Mouse (Mus musculus): ENCODE data around the gene Sgms1. TPM values are rescaled to one million over a fixed set of nuclear protein-coding genes. Genes with fewer than 3 reads are reported as not detected.
"Not testable (repeated sequence)": the region's sequence is repeated elsewhere in the genome, so short reads cannot be mapped to it uniquely, and the experiment has no call there.

Gene Sgms1
- total RNA-seq, 2 experiments from 2014 or later, result 45.3 to 46.0 TPM

DNA sequence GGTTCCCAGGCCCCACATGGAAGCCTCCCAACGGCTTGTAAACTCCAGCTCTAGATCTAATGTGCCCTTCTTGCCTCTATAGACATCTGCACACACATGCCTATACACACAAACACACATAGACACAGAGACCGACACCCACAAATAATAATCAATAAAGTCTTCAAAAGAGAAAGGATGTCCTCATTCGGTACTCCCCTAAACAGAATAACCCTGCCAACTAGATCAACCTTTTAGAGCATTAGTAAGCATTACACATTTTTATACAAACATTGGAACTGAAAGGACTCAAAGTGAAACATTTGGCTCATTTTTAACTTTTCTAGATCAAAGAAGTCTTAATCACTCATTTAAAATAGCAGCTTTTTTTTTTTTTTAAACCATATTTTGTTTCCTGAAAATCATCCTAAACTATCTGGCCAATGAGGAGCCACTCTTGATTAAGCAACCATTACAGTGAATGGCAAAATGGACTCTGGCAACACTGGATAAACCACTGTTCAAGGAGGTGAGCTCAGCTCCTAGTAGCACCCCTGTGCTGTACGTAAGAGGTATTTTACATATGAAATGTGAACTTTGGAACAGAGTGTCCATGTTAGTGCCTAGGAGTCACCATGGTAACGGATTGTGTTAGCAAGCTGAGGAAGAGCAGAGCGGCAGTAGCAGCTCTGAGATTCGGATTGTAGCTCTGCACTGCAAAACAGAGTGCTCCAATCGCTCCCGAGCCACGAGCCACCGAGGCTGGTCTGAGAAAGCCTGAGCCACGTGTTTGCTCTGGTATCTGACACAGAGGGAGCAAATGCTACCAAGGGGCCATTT is 30.6 kb downstream of the Sgms1 start:
- no peak for DNase-seq (ENCODE audit: low spot score in 2 of 2)

GRCm38 (mm10) chr19:32358011-32358410 is 31.5 kb downstream of the Sgms1 start:
- DNase-seq (ENCODE audit: low spot score in 2 of 2), result not testable (repeated sequence)

- no peak for DNase-seq (ENCODE audit: low spot score in 2 of 2)
Measured at GRCm38 (mm10) chr19:32356166-32356565, 33.3 kb downstream of the Sgms1 start.

GRCm38 (mm10) chr19:32353447-32353846 is 36.1 kb downstream of the Sgms1 start:
- no peak for DNase-seq (ENCODE audit: low spot score in 2 of 2)

- DNase-seq (ENCODE audit: low spot score in 2 of 2), result no peak
Measured at GRCm38 (mm10) chr19:32348955-32349654, 40.4 kb downstream of the Sgms1 start.

GRCm38 (mm10) chr19:32347491-32347890 is 42.0 kb downstream of the Sgms1 start:
- DNase-seq (ENCODE audit: low spot score in 2 of 2), result no peak

GRCm38 (mm10) chr19:32346624-32347341 is 42.7 kb downstream of the Sgms1 start:
- no peak for DNase-seq (ENCODE audit: low spot score in 2 of 2)

- DNase-seq (ENCODE audit: low spot score in 2 of 2), result no peak
Measured at GRCm38 (mm10) chr19:32346176-32346575, 43.3 kb downstream of the Sgms1 start.

- no peak for DNase-seq (ENCODE audit: low spot score in 2 of 2)
Measured at GRCm38 (mm10) chr19:32345181-32345745, 44.3 kb downstream of the Sgms1 start.

DNA sequence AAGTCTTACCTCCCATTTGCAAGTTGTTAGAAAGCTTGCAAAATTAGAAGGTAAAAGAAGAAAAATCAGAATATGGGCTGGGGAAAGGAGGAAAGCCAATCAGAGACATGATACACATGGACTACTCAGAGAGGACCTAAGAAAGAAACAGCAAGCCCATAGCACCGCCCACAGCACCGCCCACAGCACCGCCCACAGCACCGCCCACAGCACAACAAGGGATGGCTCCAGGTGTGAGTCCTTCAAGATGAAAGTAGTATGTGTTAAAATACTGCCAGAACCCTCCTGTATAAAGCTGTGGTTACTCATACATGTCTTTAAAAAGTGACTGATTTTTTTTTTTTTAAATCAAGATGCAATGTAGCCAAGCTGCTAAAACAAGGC is 44.8 kb downstream of the Sgms1 start:
- no peak for DNase-seq (ENCODE audit: low spot score in 2 of 2)

GRCm38 (mm10) chr19:32343937-32344737 is 45.4 kb downstream of the Sgms1 start:
- no peak for DNase-seq (ENCODE audit: low spot score in 2 of 2)

DNA sequence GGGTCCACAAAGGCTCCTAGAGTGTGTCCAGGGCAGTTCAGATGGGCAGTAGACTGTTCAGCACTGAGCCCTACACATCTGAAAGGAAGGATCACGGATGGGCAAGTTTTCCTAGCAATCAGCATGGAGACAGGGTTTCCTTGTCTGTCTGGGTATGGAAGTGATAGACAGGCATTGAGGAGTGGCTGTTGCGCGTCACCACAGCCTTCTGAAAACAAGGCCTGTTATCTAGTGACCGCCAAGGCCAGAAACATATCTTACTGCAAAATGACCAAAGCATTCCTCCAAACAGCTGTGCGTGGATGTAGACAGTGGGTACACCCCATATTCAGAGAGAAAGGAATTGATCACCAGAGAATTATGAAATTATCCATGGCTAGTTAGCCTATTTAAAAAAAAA is 47.1 kb downstream of the Sgms1 start:
- no peak for DNase-seq (ENCODE audit: low spot score in 2 of 2)

- no peak for DNase-seq (ENCODE audit: low spot score in 2 of 2)
Measured at GRCm38 (mm10) chr19:32341091-32341490, 48.4 kb downstream of the Sgms1 start.

DNA sequence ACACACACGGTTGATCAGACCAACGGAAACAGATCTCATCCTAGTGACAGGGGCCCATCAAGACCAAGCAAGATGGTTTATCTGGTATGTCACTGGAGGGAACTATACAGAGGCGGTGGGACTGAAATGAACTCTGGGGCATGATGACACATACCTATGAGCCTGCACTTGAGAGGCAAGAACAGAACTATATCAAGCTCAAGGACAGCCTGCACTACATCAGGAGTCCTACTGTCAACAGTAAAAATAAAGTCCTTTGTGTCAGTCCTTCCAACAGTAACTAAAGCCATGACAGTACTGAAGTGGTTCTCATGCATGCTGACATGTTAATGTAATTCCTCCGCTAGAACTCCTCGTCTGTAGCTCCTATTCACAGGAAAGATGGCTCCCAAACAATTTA is 49.3 kb downstream of the Sgms1 start:
- DNase-seq (ENCODE audit: low spot score in 2 of 2), result no peak

DNA sequence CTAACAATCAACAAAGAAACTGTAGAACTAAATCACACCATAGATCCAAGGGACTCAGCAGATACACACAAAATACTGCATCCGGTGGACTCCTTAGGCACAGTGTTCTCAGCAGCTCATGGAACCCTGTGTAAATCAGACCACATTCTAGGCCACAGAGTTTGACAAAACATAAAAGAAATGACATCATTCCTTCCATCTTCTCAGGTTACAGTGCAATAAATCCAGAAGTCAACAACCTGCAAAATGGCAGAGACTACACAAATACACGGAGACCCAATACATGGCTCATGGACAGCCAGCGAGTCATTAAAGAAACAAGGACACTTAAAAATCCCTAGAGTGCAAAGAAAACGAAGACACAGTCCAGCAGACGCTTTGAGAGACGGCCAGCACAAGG is 51.8 kb downstream of the Sgms1 start:
- no peak for DNase-seq (ENCODE audit: low spot score in 2 of 2)

- DNase-seq (ENCODE audit: low spot score in 2 of 2), result no peak
Measured at GRCm38 (mm10) chr19:32334751-32335150, 54.8 kb downstream of the Sgms1 start.

GRCm38 (mm10) chr19:32333544-32333943 is 56.0 kb downstream of the Sgms1 start:
- no peak for DNase-seq (ENCODE audit: low spot score in 2 of 2)

DNA sequence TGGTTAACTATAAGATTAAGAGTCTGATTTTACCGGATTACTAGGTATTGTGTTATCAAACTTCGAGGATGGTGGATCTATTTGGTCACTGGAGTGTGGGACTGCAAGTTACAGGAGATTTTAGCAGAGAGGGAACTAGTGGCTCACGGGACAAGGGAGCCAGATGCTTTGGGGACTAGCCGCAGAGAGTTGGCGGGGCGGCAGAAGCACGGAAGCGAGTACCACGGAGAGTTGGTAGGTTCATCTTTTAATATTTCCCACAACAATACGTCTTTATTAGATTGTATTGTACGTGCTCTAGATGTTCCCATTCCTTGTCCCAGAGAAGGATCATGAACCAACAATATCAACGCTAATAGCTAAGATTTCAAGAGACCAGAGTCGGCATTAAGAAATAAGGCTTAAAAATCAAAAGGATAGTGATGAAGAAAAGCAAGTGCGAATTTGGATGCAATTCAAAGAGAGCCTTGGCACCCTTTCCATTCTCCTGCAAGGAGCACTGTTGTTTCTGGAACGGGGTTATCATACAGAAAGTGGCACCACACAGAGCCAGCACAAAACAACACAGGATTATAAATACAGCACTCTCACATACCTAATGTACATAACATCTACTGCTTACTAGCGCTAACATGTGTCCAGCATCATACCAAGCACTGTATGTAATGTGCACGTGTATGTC is 56.6 kb downstream of the Sgms1 start:
- no peak for DNase-seq (ENCODE audit: low spot score in 2 of 2)

DNA sequence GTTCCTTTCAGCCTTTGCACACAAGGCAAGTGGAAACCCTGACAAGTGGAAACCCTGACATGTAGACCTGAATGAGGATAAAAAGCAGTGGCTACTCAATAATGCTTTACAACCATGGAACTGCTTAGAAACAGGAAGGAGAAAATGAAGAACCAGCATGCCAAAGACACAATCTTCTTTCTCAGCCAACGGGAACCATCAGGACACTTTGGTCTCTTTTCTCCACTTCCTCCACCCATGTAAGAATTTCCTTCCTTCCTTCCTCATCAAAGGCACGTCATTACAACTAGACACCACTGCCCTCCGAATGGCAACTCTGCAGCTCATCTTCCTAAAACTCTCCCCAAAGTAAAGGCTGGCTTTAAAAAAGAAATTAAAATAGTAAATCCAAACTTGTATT is 59.3 kb downstream of the Sgms1 start:
- DNase-seq (ENCODE audit: low spot score in 2 of 2), result no peak

DNA sequence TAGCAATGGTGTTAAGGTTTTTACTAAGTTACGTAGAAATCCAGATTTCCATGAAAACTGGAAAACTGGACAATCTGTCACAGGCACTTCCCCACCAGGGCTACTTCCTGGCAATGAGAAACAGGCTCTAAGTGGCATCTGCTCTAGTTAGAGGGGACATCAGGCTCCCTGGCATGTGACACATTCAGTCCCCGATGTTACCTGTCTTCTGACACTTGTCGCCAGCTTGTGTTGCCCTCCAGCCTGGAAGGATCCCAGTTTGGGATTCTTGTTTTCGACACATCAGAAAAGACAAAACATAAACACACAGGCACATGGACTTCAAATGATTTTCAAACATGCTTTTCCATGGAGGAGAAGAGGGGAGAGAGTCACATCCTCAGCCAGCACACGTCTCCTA is 60.0 kb downstream of the Sgms1 start:
- DNase-seq (ENCODE audit: low spot score in 2 of 2), result no peak

All from left cerebral cortex, adult 18-20 months (tissue).